Mouse (Mus musculus): ENCODE results near the gene Eif4g3. TPM values are rescaled to one million over a fixed set of nuclear protein-coding genes. Genes with fewer than 3 reads are reported as not detected.

Gene Eif4g3
- polyA plus RNA-seq, 1 experiment, result 72.1 TPM

DNA sequence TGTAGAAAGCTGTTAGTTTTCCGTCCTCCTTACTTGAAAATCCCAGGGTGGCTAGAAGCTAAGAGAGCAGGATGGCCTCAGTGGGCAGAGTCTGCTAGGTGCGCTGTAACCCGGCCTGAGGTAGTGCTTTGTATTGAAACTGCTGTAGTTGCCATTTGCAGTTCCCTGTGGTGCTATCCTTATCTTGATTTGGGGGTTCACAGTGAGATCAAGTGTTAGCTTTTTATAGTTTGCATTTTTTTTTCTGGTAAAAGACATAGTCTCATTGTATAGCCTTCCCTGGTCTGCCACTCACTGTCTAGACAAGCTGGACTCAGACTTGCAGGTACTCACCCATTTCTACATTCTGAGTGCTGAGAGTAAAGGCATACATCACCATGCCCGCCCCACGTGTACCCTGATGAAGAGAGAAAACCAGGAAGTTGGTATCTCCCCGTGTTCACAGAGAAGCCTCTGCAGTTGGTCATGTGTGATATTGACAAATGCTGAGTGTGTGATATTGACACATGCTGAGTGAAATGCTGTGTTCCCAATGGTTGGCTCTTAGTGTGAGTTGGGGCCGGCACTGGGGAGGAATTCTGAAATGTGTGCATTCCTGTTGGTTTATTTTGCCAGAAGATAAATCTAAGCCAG, 98.9 kb downstream of the Eif4g3 start:
- Histone ChIP-seq H3K4me1 (replicated peaks; ENCODE audit: control insufficient read depth, insufficient read depth, low read length) (no peaks in the 10 kb centered on the region), H3K4me3 (ENCODE audit: control insufficient read depth, insufficient read depth, low read length) (no peak overlapping the region), H3K27ac (ENCODE audit: control insufficient read depth, insufficient read depth, low read length) (no peak overlapping the region), H3K36me3 (ENCODE audit: control insufficient read depth, insufficient read depth, low read length) (peaks cover 1% of the 10 kb centered on the region), H3K27me3 (ENCODE audit: control insufficient read depth, insufficient read depth, low read length) (no peaks in the 10 kb centered on the region)
- no peak for DNase-seq
- TF ChIP-seq POLR2A (IDR thresholded peaks at IDR 0.05; ENCODE audit: control insufficient read depth, extremely low read depth, insufficient read depth, low read length, poor library complexity) (no peak), CTCF (IDR thresholded peaks at IDR 0.05; ENCODE audit: borderline replicate concordance, control insufficient read depth, extremely low read depth, insufficient read depth, low read length, poor library complexity) (no peak)
- 90% methylated on average over 7 of the region's 7 CpGs for WGBS

DNA sequence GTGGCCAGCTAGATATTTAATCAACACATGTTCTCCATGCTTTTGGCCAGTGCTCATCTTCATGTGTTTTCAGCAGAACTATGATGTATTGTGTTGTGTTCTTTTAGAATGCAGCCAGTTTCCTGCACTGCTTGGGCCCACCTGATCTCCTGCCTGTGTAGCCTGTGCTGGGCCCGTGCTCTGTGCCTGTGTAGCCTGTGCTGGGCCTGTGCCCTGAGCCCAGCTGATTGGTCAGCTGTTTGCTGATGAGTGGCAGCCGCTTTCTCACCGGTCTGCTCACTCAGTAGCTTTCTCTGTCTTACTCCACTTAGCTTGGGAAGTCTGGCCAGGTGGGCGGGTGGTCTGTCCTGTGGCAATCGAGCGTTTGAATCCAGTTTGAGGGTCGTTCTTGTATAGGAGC, 107.6 kb downstream of the Eif4g3 start:
- H3K27ac ChIP-seq (ENCODE audit: control insufficient read depth, insufficient read depth, low read length), result no peak overlapping the region
- H3K36me3 ChIP-seq (ENCODE audit: control insufficient read depth, insufficient read depth, low read length), result peaks cover 49% of the 10 kb centered on the region
- no peaks in the 10 kb centered on the region for H3K4me1 ChIP-seq (replicated peaks; ENCODE audit: control insufficient read depth, insufficient read depth, low read length)
- DNase-seq, result no peak
- no peak overlapping the region for H3K4me3 ChIP-seq (ENCODE audit: control insufficient read depth, insufficient read depth, low read length)
- H3K27me3 ChIP-seq (ENCODE audit: control insufficient read depth, insufficient read depth, low read length), result no peaks in the 10 kb centered on the region
- no peak for TF ChIP-seq POLR2A (IDR thresholded peaks at IDR 0.05; ENCODE audit: control insufficient read depth, extremely low read depth, insufficient read depth, low read length, poor library complexity)
- TF ChIP-seq CTCF (IDR thresholded peaks at IDR 0.05; ENCODE audit: borderline replicate concordance, control insufficient read depth, extremely low read depth, insufficient read depth, low read length, poor library complexity), result no peak
- 96% methylated on average over 7 of the region's 7 CpGs for WGBS

DNA sequence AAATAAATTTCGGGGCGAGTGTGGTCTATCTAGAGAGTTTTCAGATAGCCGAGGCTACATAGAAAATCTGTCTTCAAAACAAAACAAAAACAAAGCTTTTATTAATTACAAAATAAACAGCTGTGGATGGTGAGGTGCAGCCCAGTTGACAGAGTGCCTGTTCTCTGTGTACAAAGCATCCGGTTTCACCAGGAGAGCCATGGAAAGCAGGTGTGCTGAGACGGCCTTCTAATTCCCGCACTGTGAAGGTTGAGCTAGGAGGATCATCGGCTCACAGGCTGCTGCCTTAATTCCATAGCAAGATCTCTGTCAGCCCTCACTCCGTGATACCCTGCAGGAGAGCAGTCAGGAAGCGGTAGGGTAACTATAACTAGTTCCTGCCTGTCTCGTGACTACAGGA, 109.0 kb downstream of the Eif4g3 start:
- no peak overlapping the region for H3K4me3 ChIP-seq (ENCODE audit: control insufficient read depth, insufficient read depth, low read length)
- TF ChIP-seq CTCF (IDR thresholded peaks at IDR 0.05; ENCODE audit: borderline replicate concordance, control insufficient read depth, extremely low read depth, insufficient read depth, low read length, poor library complexity) (no peak), POLR2A (IDR thresholded peaks at IDR 0.05; ENCODE audit: control insufficient read depth, extremely low read depth, insufficient read depth, low read length, poor library complexity) (no peak)
- H3K36me3 ChIP-seq (ENCODE audit: control insufficient read depth, insufficient read depth, low read length), result peaks cover 53% of the 10 kb centered on the region
- no peak for DNase-seq
- no peaks in the 10 kb centered on the region for H3K27me3 ChIP-seq (ENCODE audit: control insufficient read depth, insufficient read depth, low read length)
- no peak overlapping the region for H3K27ac ChIP-seq (ENCODE audit: control insufficient read depth, insufficient read depth, low read length)
- H3K4me1 ChIP-seq (replicated peaks; ENCODE audit: control insufficient read depth, insufficient read depth, low read length), result no peaks in the 10 kb centered on the region
- WGBS, result 93% methylated on average over 10 of the region's 10 CpGs

DNA sequence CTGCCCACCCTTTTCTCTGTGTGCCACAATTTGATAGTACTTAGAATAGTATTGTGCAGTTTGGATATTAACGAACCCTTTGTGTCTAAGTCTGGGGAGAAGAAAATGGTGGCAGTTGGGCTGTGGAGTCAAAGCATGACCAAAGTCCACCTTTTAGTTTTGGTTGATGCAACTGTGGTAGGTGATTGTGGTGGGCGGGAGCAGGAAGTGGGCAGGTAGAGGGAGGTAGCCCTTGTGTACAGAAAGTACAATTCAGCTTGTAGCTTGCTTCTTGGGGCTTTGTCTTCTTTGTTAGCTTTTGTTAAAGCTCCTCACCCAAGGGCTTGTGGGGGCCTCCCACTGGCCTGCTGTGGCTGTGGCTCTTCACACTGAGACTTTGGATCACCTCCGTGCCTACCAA, 109.6 kb downstream of the Eif4g3 start:
- H3K27ac ChIP-seq (ENCODE audit: control insufficient read depth, insufficient read depth, low read length), result no peak overlapping the region
- WGBS, result 94% methylated on average over 3 of the region's 3 CpGs
- H3K27me3 ChIP-seq (ENCODE audit: control insufficient read depth, insufficient read depth, low read length), result no peaks in the 10 kb centered on the region
- H3K36me3 ChIP-seq (ENCODE audit: control insufficient read depth, insufficient read depth, low read length), result peaks cover 47% of the 10 kb centered on the region
- no peak overlapping the region for H3K4me3 ChIP-seq (ENCODE audit: control insufficient read depth, insufficient read depth, low read length)
- TF ChIP-seq CTCF (IDR thresholded peaks at IDR 0.05; ENCODE audit: borderline replicate concordance, control insufficient read depth, extremely low read depth, insufficient read depth, low read length, poor library complexity) (no peak), POLR2A (IDR thresholded peaks at IDR 0.05; ENCODE audit: control insufficient read depth, extremely low read depth, insufficient read depth, low read length, poor library complexity) (no peak)
- H3K4me1 ChIP-seq (replicated peaks; ENCODE audit: control insufficient read depth, insufficient read depth, low read length), result no peaks in the 10 kb centered on the region
- no peak for DNase-seq

DNA sequence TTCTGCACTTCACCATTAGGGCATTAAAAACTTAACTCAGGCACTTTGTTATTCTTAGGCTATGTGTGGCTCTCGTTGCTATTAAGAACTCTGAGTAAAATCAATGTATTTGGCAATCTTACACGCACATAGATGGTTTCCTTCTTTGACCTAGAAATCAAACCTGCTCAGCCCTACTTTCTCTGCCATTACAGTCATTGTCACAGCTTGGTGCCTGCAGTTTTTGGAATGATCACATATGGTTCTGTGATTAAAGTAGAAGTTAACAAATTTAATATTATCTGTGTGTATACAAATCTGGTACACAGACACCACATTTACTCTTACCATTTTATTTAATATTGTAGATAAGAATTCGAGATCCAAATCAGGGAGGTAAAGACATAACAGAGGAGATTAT, 112.1 kb downstream of the Eif4g3 start:
- H3K36me3 ChIP-seq (ENCODE audit: control insufficient read depth, insufficient read depth, low read length), result peaks cover 58% of the 10 kb centered on the region
- no peak overlapping the region for H3K4me3 ChIP-seq (ENCODE audit: control insufficient read depth, insufficient read depth, low read length)
- no peaks in the 10 kb centered on the region for H3K27me3 ChIP-seq (ENCODE audit: control insufficient read depth, insufficient read depth, low read length)
- TF ChIP-seq CTCF (IDR thresholded peaks at IDR 0.05; ENCODE audit: borderline replicate concordance, control insufficient read depth, extremely low read depth, insufficient read depth, low read length, poor library complexity), result no peak
- TF ChIP-seq POLR2A (IDR thresholded peaks at IDR 0.05; ENCODE audit: control insufficient read depth, extremely low read depth, insufficient read depth, low read length, poor library complexity), result no peak
- 97% methylated on average over 3 of the region's 3 CpGs for WGBS
- H3K4me1 ChIP-seq (replicated peaks; ENCODE audit: control insufficient read depth, insufficient read depth, low read length), result no peaks in the 10 kb centered on the region
- no peak for DNase-seq
- H3K27ac ChIP-seq (ENCODE audit: control insufficient read depth, insufficient read depth, low read length), result no peak overlapping the region

DNA sequence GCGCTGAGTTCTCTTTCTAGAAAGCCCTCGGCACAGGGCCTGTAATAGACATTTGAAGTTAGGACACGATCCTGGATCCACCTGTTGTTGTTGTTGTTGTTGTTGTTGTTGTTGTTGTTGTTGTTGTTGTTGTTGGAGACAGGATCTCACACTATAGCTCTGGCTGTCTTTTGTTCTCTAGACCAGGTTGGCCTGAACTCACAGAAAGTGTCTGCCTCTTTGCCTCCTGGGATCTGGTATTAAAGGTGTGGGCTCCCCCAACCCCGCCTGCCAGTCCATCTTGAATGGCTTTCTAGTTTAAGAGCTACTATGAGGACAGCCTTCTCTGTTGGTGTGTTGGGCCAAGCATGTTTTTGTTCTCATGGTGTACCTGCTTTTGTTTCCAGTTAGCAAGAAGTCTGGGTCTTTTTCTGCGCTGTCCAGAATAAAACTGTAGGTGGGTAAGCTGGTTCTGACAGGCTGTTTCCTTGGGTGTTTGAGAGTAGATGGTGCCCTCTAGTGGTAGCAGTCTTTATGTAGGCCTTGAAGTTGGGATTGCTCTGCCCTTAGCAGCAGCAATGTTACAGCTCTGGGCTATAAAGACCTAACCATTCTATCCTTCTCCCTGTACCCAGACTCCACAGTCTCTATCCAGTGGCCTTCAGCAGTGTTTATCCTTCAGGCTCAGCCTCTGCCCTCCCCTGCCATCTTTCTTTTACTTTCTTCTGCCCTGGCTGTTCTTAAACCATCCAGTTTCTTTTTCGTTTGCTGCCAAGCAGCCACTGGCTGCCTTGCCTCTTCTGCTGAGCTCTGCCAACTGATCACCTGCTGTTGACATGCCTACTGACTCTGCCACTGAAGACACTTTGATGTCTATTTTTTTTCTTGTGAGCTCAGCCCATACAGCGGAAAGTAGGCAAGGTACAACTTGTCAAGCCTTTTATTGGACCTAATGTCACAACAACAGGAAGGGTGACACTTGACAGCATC, 114.9 kb downstream of the Eif4g3 start:
- H3K36me3 ChIP-seq (ENCODE audit: control insufficient read depth, insufficient read depth, low read length), result peaks cover 48% of the 10 kb centered on the region

More for the DNA sequence above, 114.9 kb downstream of the Eif4g3 start:
- peak; percentile 48 for DNase-seq
- Histone ChIP-seq H3K27ac (ENCODE audit: control insufficient read depth, insufficient read depth, low read length) (no peak overlapping the region), H3K4me3 (ENCODE audit: control insufficient read depth, insufficient read depth, low read length) (no peak overlapping the region), H3K27me3 (ENCODE audit: control insufficient read depth, insufficient read depth, low read length) (no peaks in the 10 kb centered on the region), H3K4me1 (replicated peaks; ENCODE audit: control insufficient read depth, insufficient read depth, low read length) (no peaks in the 10 kb centered on the region)
- TF ChIP-seq CTCF (IDR thresholded peaks at IDR 0.05; ENCODE audit: borderline replicate concordance, control insufficient read depth, extremely low read depth, insufficient read depth, low read length, poor library complexity), result no peak
- TF ChIP-seq POLR2A (IDR thresholded peaks at IDR 0.05; ENCODE audit: control insufficient read depth, extremely low read depth, insufficient read depth, low read length, poor library complexity), result no peak
- 94% methylated on average over 7 of the region's 7 CpGs for WGBS

All from thymus, adult 2 months (tissue).